In the genomic region with DNA sequence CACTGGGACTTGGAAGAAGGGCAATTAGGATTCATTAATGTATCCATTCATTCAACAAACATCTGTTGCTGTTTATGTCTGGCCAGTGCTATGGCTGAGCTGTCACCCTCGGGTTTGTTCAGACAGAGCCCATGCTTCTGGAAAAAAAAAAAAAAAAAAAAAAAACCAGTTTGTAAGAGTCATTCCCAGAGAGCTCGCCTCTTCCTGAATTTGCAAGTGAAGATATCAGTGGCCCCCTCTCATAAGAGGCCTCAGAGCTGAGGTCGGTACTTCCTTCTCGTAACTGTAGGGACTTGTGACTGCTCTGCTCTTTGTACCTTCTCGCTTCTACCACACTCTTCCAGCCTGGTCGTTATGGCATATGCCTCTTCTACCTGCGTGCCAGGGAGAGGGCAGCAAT, we compare ENCODE assay signal across 8 mouse cellular contexts. TPM values are rescaled to one million over a fixed set of nuclear protein-coding genes. Genes with fewer than 3 reads are reported as not detected.
DNase-seq lines count a peak whose midpoint lies in the region; ATAC-seq and TF ChIP-seq lines count a peak whose summit lies in the region.

No protein-coding gene starts in this region.

- WGBS in hindbrain, embryonic 12.5 days: 74% methylated on average over 7 of the region's 7 CpGs
- WGBS in hindbrain, embryonic 14.5 days: 81% methylated on average over 7 of the region's 7 CpGs
- WGBS in liver, embryonic 11.5 days: 35% methylated on average over 7 of the region's 7 CpGs
- whole genome bisulfite sequencing in stomach, postnatal 0 days: 35% methylated on average over 7 of the region's 7 CpGs

- H3K27me3 ChIP-seq in hindbrain, embryonic 12.5 days: peaks cover 15% of the 10 kb centered on the region
- 0 out of 2 replicates have a peak, but pooled peaks cover 9% of the 10 kb centered on the region for H3K27me3 ChIP-seq in hindbrain, embryonic 14.5 days (ENCODE audit: control insufficient read depth, insufficient read depth, low read length)
- H3K27me3 ChIP-seq in liver, embryonic 11.5 days (replicated peaks; ENCODE audit: control insufficient read depth, insufficient read depth, low read length): no peaks in the 10 kb centered on the region
- no peaks in the 10 kb centered on the region for H3K27me3 ChIP-seq in stomach, postnatal 0 days (ENCODE audit: control insufficient read depth, insufficient read depth, low read length)

- no peak overlapping the region for H3K27ac ChIP-seq in hindbrain, embryonic 12.5 days
- no peak overlapping the region for H3K27ac ChIP-seq in hindbrain, embryonic 14.5 days
- peak overlapping the region; percentile 50 for H3K27ac ChIP-seq in liver, embryonic 11.5 days (ENCODE audit: low read depth, low read length)
- H3K27ac ChIP-seq in stomach, postnatal 0 days (replicated peaks): peak overlapping the region; percentile 88

- TF ChIP-seq CTCF in stomach, postnatal 0 days (IDR thresholded peaks at IDR 0.05; ENCODE audit: low read depth): no peak

- no peak for DNase-seq in hindbrain, embryonic 14.5 days (ENCODE audit: low spot score)
- peak; percentile 46 for DNase-seq in thymus, postnatal 4 days
- no peak for DNase-seq in thymus, postnatal 25 days
- DNase-seq in liver, embryonic 11.5 days (ENCODE audit: low spot score): peak; percentile 37
- DNase-seq in stomach, postnatal 0 days (ENCODE audit: low spot score): no peak
- DNase-seq in right cerebral cortex, postnatal 14 days: no peak

- H3K4me1 ChIP-seq in hindbrain, embryonic 12.5 days: peaks cover 9% of the 10 kb centered on the region
- no peaks in the 10 kb centered on the region for H3K4me1 ChIP-seq in hindbrain, embryonic 14.5 days (replicated peaks; ENCODE audit: control insufficient read depth, insufficient read depth, low read length)
- H3K4me1 ChIP-seq in liver, embryonic 11.5 days (replicated peaks; ENCODE audit: control insufficient read depth, insufficient read depth, low read length): peaks cover 10% of the 10 kb centered on the region
- no peaks in the 10 kb centered on the region; the same call in 1 of the 2 replicates for H3K4me1 ChIP-seq in stomach, postnatal 0 days (replicated peaks; ENCODE audit: control insufficient read depth, insufficient read depth)

- H3K9me3 ChIP-seq in hindbrain, embryonic 12.5 days (replicated peaks): no peaks in the 10 kb centered on the region
- no peaks in the 10 kb centered on the region for H3K9me3 ChIP-seq in hindbrain, embryonic 14.5 days (ENCODE audit: control insufficient read depth, low read length)
- H3K9me3 ChIP-seq in liver, embryonic 11.5 days (ENCODE audit: control insufficient read depth, low read length): no peaks in the 10 kb centered on the region
- no peaks in the 10 kb centered on the region for H3K9me3 ChIP-seq in stomach, postnatal 0 days (ENCODE audit: control insufficient read depth, low read length)

- no peak for TF ChIP-seq EP300 in stomach, postnatal 0 days (optimal IDR thresholded peaks at IDR 0.05)

- no peak overlapping the region for H3K4me3 ChIP-seq in hindbrain, embryonic 12.5 days
- H3K4me3 ChIP-seq in hindbrain, embryonic 14.5 days (replicated peaks; ENCODE audit: low read length): no peak overlapping the region
- peak overlapping the region; percentile 74; the same call in 1 of the 2 replicates for H3K4me3 ChIP-seq in liver, embryonic 11.5 days (ENCODE audit: low read depth, low read length)
- H3K4me3 ChIP-seq in stomach, postnatal 0 days (ENCODE audit: low read depth, low read length): peak overlapping the region; percentile 68

- no peak overlapping the region for H3K9ac ChIP-seq in hindbrain, embryonic 12.5 days
- no peak overlapping the region for H3K9ac ChIP-seq in hindbrain, embryonic 14.5 days
- peak overlapping the region; percentile 73; the same call in 1 of the 2 replicates for H3K9ac ChIP-seq in liver, embryonic 11.5 days (ENCODE audit: low read depth, low read length)
- H3K9ac ChIP-seq in stomach, postnatal 0 days (ENCODE audit: low read length): peak overlapping the region; percentile 66; the same call in 1 of the 2 replicates

- ATAC-seq in hindbrain, embryonic 12.5 days (ENCODE audit: low FRiP score): peak; percentile 44; the same call in 1 of the 2 replicates
- ATAC-seq in hindbrain, embryonic 14.5 days (ENCODE audit: low FRiP score): no peak
- ATAC-seq in liver, embryonic 11.5 days (replicated peaks; ENCODE audit: low FRiP score): peak; percentile 29
- no peak for ATAC-seq in stomach, postnatal 0 days (ENCODE audit: low FRiP score, low TSS enrichment)
- ATAC-seq in frontal cortex, adult (ENCODE audit: low TSS enrichment): no peak

- no peaks in the 10 kb centered on the region for H3K36me3 ChIP-seq in hindbrain, embryonic 12.5 days
- H3K36me3 ChIP-seq in hindbrain, embryonic 14.5 days (replicated peaks; ENCODE audit: control insufficient read depth, insufficient read depth): no peaks in the 10 kb centered on the region
- H3K36me3 ChIP-seq in liver, embryonic 11.5 days (ENCODE audit: control insufficient read depth, insufficient read depth, low read length): no peaks in the 10 kb centered on the region
- H3K36me3 ChIP-seq in stomach, postnatal 0 days (ENCODE audit: control insufficient read depth, insufficient read depth, low read length): no peaks in the 10 kb centered on the region

- H3K4me2 ChIP-seq in hindbrain, embryonic 12.5 days (replicated peaks): no peak overlapping the region
- H3K4me2 ChIP-seq in hindbrain, embryonic 14.5 days (replicated peaks): no peak overlapping the region
- peak overlapping the region; percentile 94 for H3K4me2 ChIP-seq in liver, embryonic 11.5 days
- H3K4me2 ChIP-seq in stomach, postnatal 0 days (replicated peaks; ENCODE audit: low read depth): peak overlapping the region; percentile 92

RNA-seq across cellular contexts. Expression of gene Dennd2d, which starts 1.1 kb away (rescaled TPM):
- 0.43 and 0.48 TPM in 2 replicates for polyA plus RNA-seq in hindbrain, embryonic 12.5 days (2016; fragmentation: Nextera tagmentation; extraction: Ambion mirVana)
- 0.58 and 1.1 TPM in 2 replicates for polyA plus RNA-seq in hindbrain, embryonic 14.5 days (2014; fragmentation: Nextera tagmentation; extraction: Ambion mirVana)
- 5.2 and 6.1 TPM in 2 replicates for polyA plus RNA-seq in liver, embryonic 11.5 days (2014; fragmentation: Nextera tagmentation; extraction: Ambion mirVana)
- polyA plus RNA-seq in stomach, postnatal 0 days (2015; fragmentation: Nextera tagmentation; extraction: Ambion mirVana): 27.7 and 31.4 TPM in 2 replicates

Comparison
In these comparisons a context has a peak if more than half of its experiments do, and no peak if none do; other contexts are left out.
1. ATAC-seq: peak in hindbrain, embryonic 12.5 days (single experiment) and liver, embryonic 11.5 days (single experiment); none in hindbrain, embryonic 14.5 days (single experiment), stomach, postnatal 0 days (single experiment) and frontal cortex, adult (single experiment).
2. DNase-seq: peak in thymus, postnatal 4 days (single experiment) and liver, embryonic 11.5 days (single experiment); none in hindbrain, embryonic 14.5 days (single experiment), thymus, postnatal 25 days (single experiment), stomach, postnatal 0 days (single experiment) and right cerebral cortex, postnatal 14 days (single experiment).
3. H3K27ac ChIP-seq: peak in liver, embryonic 11.5 days (single experiment) and stomach, postnatal 0 days (single experiment); none in hindbrain, embryonic 12.5 days (single experiment) and hindbrain, embryonic 14.5 days (single experiment).
4. H3K4me2 ChIP-seq: peak in liver, embryonic 11.5 days (single experiment) and stomach, postnatal 0 days (single experiment); none in hindbrain, embryonic 12.5 days (single experiment) and hindbrain, embryonic 14.5 days (single experiment).
5. H3K4me3 ChIP-seq: peak in liver, embryonic 11.5 days (single experiment) and stomach, postnatal 0 days (single experiment); none in hindbrain, embryonic 12.5 days (single experiment) and hindbrain, embryonic 14.5 days (single experiment).
6. H3K9ac ChIP-seq: peak in liver, embryonic 11.5 days (single experiment) and stomach, postnatal 0 days (single experiment); none in hindbrain, embryonic 12.5 days (single experiment) and hindbrain, embryonic 14.5 days (single experiment).